Mouse (Mus musculus) splenic B cell, adult 2 months (primary cell): Measurements from ENCODE around the gene Tex13a.

ENCODE experiments used
- DNase-seq: peaks from one replicate; pipeline ENCODE4 v3.0.0-alpha.2; 2011; ENCODE audit warnings: low read depth, low spot score
- H3K27me3 ChIP-seq: 2 replicates; pipeline ENCODE4 v1.6.1; 2012; ENCODE audit warnings: mild to moderate bottlenecking, low read length, moderate library complexity, mixed read lengths; ENCODE audit not compliant: control insufficient read depth, poor library complexity, insufficient read depth, severe bottlenecking
- H3K36me3 ChIP-seq: 2 replicates; pipeline ENCODE4 v1.6.1; 2012; ENCODE audit warnings: mild to moderate bottlenecking, low read length, moderate library complexity, mixed read lengths; ENCODE audit not compliant: control insufficient read depth, poor library complexity, insufficient read depth, severe bottlenecking

Tex13a gene

GRCm38 (mm10) chrX:138209480-138209879 lies at the start of gene Tex13a:
TSS of gene Tex13a (minus strand) at chrX:138209580.
- no peak for DNase-seq
- Histone ChIP-seq H3K36me3 (no peaks in the 10 kb centered on the region), H3K27me3 (no peaks in the 10 kb centered on the region)

DNA sequence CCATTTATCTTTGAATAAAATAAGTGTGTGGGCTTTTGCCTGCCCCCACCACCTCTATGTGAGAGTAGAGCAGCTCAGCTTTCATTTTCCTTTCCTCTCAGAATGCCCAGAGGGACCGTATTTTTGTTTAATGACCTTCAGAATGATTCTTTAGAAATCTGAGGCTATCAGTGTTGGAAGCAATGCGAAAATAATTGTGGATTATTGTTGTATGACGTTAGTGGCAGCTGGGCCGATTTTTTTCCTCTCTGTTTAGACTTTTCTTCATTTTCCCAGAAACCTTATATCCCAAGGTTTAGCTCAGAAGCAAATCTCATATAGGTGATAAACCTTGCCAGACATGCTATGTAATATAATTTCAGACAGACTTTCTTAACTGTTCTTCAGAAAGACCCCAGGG lies 25.2 kb upstream of the Tex13a start:
- DNase-seq: no peak
- H3K27me3 ChIP-seq: no peaks in the 10 kb centered on the region
- no peaks in the 10 kb centered on the region for H3K36me3 ChIP-seq

DNA sequence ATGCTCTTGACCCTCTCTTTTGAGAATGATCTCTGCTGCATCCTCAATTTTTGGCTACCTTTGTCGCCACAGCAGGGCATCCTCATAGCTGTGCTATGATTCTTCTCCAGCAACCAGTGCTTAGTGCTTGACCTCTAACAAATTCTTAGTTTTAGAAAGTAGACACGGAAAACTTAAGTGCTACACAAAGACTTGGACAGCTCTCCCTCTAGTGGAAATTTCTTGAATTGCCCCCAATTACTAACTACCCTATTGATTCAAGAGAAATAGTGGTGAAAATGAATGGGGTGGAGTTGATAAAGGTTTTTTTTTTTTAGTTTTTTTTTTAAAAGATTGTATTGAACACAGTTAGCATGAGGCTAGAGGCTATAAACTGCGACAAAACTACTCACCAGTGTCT lies 39.2 kb downstream of the Tex13a start:
- H3K36me3 ChIP-seq: no peaks in the 10 kb centered on the region
- H3K27me3 ChIP-seq: no peaks in the 10 kb centered on the region
- peak; percentile 0 for DNase-seq
